Mouse (Mus musculus) monocyte, adult 2 months (primary cell): ENCODE data around the gene Prdx3.

Source experiments
- DNase-seq, 2 experiments: peaks; one replicate each; pipeline ENCODE4 v3.0.0; 2022; ENCODE audit warnings: low spot score in 2 of 2, low read depth in 1 of 2

Prdx3 gene

GRCm38 (mm10) chr19:60874064-60874694 is at the start of gene Prdx3:
Gene Prdx3, minus strand, starts transcription at chr19:60874556.
- DNase-seq, result peak; percentile 95 to 98

- DNase-seq, result no peak
Observed at GRCm38 (mm10) chr19:60916869-60917570, 42.7 kb upstream of the Prdx3 start.

- DNase-seq, result no peak
Observed at GRCm38 (mm10) chr19:60915862-60916261, 41.5 kb upstream of the Prdx3 start.

DNA sequence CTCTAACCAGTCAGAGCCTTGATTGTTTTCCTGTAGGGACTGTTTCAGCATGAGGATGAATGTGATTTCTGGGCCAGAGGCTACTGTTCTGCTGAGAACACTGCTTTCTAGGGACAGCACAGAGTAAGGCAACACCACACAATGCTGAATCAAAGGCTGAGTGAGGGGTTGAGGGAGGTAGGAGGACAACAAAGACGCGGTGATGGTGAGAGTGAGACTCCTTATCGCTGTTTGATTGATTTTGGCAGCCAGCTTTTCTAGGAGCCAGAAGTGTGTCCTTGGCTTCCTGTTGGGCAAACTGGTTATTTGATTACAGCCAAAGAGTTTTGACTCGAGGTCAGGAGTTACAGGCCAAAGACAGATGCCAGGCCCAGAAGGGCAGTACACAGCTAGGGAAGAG is 40.9 kb upstream of the Prdx3 start:
- no peak for DNase-seq

DNA sequence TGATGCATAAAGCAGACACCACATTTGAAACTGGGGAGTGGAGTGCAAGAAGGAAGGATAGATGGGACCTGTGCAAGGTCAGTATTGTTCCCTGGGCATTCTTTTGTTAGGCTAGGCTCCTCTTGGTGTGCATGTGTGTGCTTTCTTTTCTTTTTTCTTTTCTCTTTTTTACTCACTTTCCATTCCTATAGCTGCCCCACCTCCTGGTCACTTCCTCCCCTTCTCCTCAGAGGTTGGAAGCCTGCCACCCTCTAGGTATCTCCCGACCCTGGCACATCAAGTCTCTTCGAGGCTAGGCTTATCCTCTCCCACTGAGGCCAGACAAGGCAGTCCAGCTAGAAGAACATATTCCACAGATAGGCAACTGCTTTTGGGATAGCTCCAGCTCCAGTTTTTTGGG is 37.3 kb upstream of the Prdx3 start:
- no peak for DNase-seq

DNA sequence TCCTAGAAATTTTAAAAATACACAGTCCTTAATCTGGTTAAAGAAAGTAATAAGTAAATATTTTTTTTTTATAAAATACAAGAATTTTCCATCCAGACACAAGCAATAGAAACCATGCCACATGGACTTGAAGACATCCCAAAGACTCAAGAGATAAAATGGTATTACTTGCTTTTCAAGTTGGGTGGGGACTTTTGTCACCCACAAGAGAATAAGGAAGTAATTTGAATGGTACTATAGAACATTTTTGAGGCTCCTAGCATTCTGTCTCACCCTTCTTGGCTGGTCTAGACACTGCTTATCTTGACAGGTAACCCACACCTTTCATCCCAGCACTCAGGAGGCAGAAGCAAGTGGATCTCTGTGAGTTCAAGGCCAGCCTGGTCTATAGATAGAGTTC is 35.9 kb upstream of the Prdx3 start:
- DNase-seq, result no peak

DNA sequence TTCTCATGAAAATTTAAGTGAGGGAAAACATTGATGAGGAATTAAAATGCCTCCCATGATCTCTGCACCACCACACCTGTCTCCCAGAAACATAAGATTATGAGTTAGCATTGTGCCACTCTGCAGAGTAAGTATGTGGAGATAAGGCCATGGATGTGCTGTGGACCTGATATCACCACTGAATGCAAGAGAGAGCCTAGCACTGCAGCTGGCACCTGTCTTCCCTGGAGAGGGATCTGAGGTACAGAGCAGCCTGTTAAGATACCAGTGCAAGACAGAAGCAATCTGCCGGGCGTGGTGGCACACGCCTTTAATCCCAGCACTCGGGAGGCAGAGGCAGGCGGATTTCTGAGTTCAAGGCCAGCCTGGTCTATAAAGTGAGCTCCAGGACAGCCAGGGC is 31.1 kb upstream of the Prdx3 start:
- no peak for DNase-seq

- no peak for DNase-seq
Observed at GRCm38 (mm10) chr19:60903971-60904370, 29.6 kb upstream of the Prdx3 start.

GRCm38 (mm10) chr19:60903139-60903538 is 28.8 kb upstream of the Prdx3 start:
- no peak for DNase-seq

GRCm38 (mm10) chr19:60895251-60895880 is 21.0 kb upstream of the Prdx3 start:
- DNase-seq, result no peak

DNA sequence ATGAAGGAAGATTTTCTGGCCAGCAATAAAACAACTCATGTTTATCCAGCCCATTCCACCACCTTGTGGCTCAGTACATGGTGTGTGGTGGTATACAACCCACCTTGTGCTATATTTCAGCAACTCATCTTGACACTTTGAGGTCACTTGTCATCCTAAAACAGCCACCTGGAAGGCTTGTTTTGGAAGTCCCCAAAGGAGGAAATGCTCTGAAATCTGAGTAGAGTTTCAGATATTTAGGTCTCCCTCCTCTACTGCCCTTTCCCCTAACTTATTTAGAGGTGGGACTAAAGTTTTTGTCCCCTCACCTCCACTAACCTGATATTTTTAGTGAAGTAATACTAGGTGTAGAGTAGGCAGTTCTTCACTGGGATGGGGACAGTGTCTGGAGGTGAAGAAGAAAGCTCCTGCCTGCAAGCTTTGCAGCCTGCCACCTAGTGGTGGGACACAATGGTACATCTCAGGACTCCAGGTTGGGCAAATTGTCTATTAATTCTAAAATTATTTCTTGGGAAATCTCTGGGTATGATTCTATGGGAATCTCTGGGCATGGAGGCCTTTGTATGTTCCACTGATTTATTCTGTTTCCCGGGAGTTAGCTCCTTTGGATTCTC is 17.7 kb upstream of the Prdx3 start:
- DNase-seq, result peak; percentile 13 to 39

GRCm38 (mm10) chr19:60891123-60891470 is 16.7 kb upstream of the Prdx3 start:
- no peak for DNase-seq

GRCm38 (mm10) chr19:60890391-60891122 is 16.2 kb upstream of the Prdx3 start:
- no peak for DNase-seq

DNA sequence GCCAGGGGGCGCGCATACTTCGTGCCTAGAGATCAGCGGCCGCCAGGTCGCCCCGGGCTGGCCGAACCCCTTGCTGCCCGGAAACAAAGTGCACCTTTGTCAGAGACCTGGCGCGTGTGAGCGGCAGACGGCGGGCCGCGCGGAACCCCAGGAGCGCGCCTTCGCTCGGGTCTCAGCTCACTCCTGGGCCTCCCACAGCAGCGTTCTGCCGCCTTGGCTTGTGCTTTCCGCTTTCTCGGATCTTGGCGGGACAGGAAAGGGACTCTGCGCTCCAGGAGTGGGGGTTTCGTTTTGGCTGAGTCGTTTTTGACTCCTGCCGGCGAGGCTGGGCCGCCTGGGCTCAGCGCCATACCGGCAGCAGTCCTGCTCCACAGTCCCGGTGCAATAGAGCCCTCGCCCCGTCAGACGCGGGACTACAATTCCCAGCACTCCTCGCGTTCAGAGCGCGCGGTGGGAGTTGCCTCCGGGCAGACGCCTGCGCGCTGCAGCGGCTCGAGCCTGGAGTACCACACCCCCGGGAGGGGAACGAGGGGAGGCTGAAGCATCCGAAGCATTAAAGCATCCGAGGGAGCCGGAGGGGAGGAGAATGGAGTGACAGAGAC is 15.5 kb upstream of the Prdx3 start, which contains the start of gene Grk5:
Grk5 (plus strand) TSS at position 36 of the 602 bp plus-strand sequence.
- peak; percentile 71 to 84 for DNase-seq

DNA sequence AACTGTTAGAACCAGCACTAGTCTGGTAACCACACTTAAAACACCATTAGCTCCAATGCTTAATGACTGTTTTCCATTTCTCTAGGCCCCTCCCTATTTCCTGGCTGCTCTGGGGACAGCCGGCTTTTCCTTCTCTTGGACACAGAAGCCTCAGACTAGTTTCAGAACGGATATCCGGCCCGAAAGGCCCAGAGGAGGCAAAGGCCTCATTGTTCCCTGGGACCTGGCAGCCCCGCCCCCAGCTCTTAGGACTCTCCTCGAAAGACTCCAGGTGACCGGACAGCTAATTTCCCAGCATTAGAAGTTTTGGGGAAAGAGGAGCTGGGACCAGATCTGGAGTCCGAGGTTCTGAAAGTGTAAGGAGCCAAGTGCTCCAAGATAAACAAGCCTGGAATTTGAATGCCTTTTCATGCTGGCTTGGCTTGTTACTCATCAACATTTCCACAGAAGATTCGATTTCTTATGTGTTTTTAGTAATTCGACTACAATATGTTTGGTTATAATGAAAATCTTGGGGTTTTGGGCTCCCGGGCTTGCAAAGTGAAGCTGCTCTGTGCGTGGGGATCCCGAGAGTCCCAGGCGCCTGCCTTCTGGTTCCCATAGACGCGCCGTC is 14.9 kb upstream of the Prdx3 start:
- DNase-seq, result no peak

GRCm38 (mm10) chr19:60887637-60888036 is 13.3 kb upstream of the Prdx3 start:
- DNase-seq, result no peak

- DNase-seq, result no peak
Observed at GRCm38 (mm10) chr19:60883129-60883528, 8.8 kb upstream of the Prdx3 start.

- DNase-seq, result no peak
Observed at GRCm38 (mm10) chr19:60873501-60873900, 855 bp downstream of the Prdx3 start.

GRCm38 (mm10) chr19:60872272-60872671 is 2.1 kb downstream of the Prdx3 start:
- DNase-seq, result no peak

DNA sequence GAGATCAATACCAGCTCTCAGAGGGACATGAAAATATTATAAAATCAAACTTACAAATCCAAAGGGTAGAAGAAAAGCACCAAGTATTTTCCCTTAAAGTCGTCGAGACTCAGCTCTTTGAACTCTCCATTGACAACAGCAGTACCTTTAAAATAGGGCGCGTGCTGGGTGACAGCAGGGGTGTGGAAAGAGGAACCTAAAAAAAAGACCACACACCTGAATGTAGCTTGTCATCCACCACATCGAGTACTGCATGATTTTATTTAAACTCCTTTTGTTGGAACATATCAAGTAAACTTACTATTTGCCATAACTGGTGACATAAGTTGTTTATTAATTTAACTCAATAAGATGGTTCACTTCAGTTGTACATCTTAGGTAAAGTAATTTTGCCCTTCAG is 3.0 kb downstream of the Prdx3 start:
- DNase-seq, result no peak

- no peak for DNase-seq
Observed at GRCm38 (mm10) chr19:60870489-60870888, 3.9 kb downstream of the Prdx3 start.
